Mouse (Mus musculus) lung, adult 10 weeks (tissue): ENCODE data around the gene Hspa2. TPM values are rescaled to one million over a fixed set of nuclear protein-coding genes. Genes with fewer than 3 reads are reported as not detected.

Experiments used
- polyA plus RNA-seq: library from polyadenylated mRNA; stranded (reverse); fragments of 350-450 nt; fragmentation: Illumina TruSeq; extraction: RNeasy Lipid Tissue Mini Kit (QIAGEN cat#74804); gene quantifications from one replicate; pipeline ENCODE4 v1.2.3, GENCODE M21; 2014; ENCODE audit warnings: low read depth, low replicate concordance; ENCODE audit not compliant: insufficient read depth

Gene Hspa2
- 9.7 TPM for polyA plus RNA-seq

GRCm38 (mm10) chr12:76403886-76404537, at the start of gene Hspa2:
Hspa2 (plus strand) TSS chr12:76404176.

GRCm38 (mm10) chr12:76369206-76369977, 34.6 kb upstream of the Hspa2 start, which contains the start of gene Zbtb25:
Zbtb25 (minus strand) TSS chr12:76369602.

DNA sequence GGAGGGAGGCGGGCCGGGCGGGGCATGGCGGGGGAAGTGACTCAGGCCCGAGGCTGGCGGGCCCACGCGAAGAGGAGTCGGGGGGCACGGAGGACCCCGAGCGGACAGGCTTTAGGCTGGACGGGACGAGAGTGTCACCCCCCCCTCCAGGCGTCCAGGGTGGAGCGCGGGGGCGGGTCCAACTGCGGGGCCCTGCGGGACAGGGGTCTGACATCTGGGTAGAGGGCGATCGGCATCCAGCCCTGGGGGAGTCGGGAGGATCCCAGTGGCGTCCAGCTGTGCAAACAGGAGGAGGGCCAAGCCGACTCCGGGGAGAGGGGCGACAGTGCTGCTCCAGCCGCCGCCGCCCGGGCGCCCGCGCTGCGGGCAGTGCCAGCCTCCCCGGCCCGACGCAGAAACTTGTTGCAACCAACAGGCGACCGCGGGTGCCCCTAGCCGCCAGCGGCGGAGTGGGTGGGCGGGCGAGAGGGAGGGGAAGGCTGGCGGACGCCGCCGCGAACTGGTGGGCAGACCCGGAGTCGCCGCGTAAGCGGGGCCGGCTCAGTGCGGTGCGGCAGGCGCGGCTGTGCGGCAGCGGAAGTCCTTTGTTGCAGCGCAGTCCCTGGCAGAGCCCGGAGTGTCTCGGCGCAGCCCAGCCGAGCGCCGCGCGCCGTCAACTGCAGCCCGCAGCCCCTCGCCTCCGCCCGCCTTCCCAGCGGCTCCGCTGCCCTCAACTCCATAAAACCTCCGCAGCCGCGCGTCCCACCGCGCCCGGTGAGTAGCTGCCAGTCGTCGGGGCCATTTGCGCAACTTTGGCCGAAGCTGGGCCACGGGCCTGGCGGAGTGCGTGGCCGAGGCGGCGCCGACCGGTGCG, 33.8 kb upstream of the Hspa2 start, which contains the start of gene Zbtb1:
Gene Zbtb1 (plus strand): TSS at position 289 of the 853 bp plus-strand sequence.

DNA sequence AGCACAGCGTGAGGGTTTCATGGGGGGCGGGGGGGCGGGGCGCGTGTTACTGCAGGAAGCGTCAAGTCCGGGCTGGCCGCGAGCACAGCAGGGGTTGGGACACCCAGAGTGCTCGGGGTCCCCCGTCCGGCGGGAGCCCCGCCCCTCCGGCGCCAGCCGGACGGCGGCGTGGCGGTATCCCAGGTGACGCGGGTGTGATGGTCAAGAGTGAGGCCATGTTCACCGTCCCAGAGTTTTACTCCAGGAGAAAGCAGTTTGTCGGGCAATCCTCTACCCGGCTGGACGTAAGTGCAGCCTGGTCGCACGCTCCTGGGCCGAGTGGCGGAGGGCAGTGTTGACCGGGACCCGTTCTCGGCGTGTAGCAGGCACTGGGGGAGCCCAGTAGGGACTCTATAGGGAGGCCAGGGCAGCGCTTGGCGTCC, 13.5 kb downstream of the Hspa2 start, which contains the start of gene Ppp1r36:
Gene Ppp1r36 (plus strand): TSS at position 106 of the 422 bp plus-strand sequence.

Other genes with a start within 250 kb of the Hspa2 start
- gene Esr2, start 226.9 kb upstream of the Hspa2 start, polyA plus RNA-seq, result 1.2 TPM
- gene Tex21, start 157.4 kb upstream of the Hspa2 start, polyA plus RNA-seq, result not detected
- gene Mthfd1, start 148.9 kb upstream of the Hspa2 start, polyA plus RNA-seq, result 106 TPM
- gene Akap5, start 79.3 kb upstream of the Hspa2 start, polyA plus RNA-seq, result 60.0 TPM
- 4.1 TPM for gene Zbtb25, start 34.6 kb upstream of the Hspa2 start, polyA plus RNA-seq
- 2.5 TPM for gene Zbtb1, start 33.9 kb upstream of the Hspa2 start, polyA plus RNA-seq
- gene Ppp1r36, start 13.4 kb downstream of the Hspa2 start, polyA plus RNA-seq, result 7.8 TPM
- gene Plekhg3, start 126.7 kb downstream of the Hspa2 start, polyA plus RNA-seq, result 6.8 TPM